In genomic region chr6:7306956-7307355, GRCm38 (mm10) we compare ENCODE assay signal across 14 mouse cellular contexts.
"Had no signal": no experiment of that assay in that cellular context is flagged by ENCODE, and none has a peak within 500 bp of the region (broad histone marks: within the 10 kb centered on the region; RNA-seq: fewer than 3 reads in every experiment).

No protein-coding gene starts in this region.

- DNase-seq: layer of hippocampus, adult 9-11 months; layer of hippocampus, postnatal 36 days; lung, embryonic 14.5 days; lung, postnatal 10 days; lung, postnatal 4 days; midbrain, embryonic 14.5 days; right cerebral cortex, adult 18-20 months; thymus, postnatal 4 days had no signal

- H3K4me1 ChIP-seq: limb, embryonic 13.5 days; liver, embryonic 12.5 days; midbrain, embryonic 10.5 days; neural tube, embryonic 15.5 days had no signal

- H3K27ac ChIP-seq: limb, embryonic 13.5 days; liver, embryonic 12.5 days; midbrain, embryonic 10.5 days; neural tube, embryonic 15.5 days; stomach, postnatal 0 days had no signal

- H3K36me3 ChIP-seq: limb, embryonic 13.5 days; liver, embryonic 12.5 days; midbrain, embryonic 10.5 days; neural tube, embryonic 15.5 days had no signal

- H3K27me3 ChIP-seq: limb, embryonic 13.5 days; liver, embryonic 12.5 days; neural tube, embryonic 15.5 days had no signal

- H3K9me3 ChIP-seq: limb, embryonic 13.5 days; liver, embryonic 12.5 days; midbrain, embryonic 10.5 days; neural tube, embryonic 15.5 days had no signal

- H3K4me3 ChIP-seq: limb, embryonic 13.5 days; liver, embryonic 12.5 days; midbrain, embryonic 10.5 days; myocyte; neural tube, embryonic 15.5 days had no signal
